Mouse (Mus musculus) forebrain, embryonic 14.5 days (tissue): ENCODE data around the gene Mrpl14. TPM values are rescaled to one million over a fixed set of nuclear protein-coding genes. Genes with fewer than 3 reads are reported as not detected.

Experiments
- ATAC-seq: fragments of 200-750 bp; cut with Nextera tagmentation; 2 replicates; pipeline ENCODE4 v1.8.0; 2017; ENCODE audit warnings: mild to moderate bottlenecking, moderate library complexity
- DNase-seq: peaks from one replicate; pipeline ENCODE4 v3.0.0-alpha.2; 2015; ENCODE audit warnings: low spot score
- H3K27ac ChIP-seq: fragments of 300-500 bp; sonication (generic); 2 replicates; pipeline ENCODE4 v1.5.1; 2014; ENCODE audit warnings: low read depth, mild to moderate bottlenecking, control low read depth, low read length, moderate library complexity
- H3K27me3 ChIP-seq: fragments of 300-500 bp; sonication (generic); replicated peaks from 2 replicates; pipeline ENCODE4 v1.6.1; 2014; ENCODE audit warnings: low read length, control low read depth, mixed read lengths; ENCODE audit not compliant: control insufficient read depth, insufficient read depth
- H3K36me3 ChIP-seq: fragments of 300-500 bp; sonication (generic); 2 replicates; pipeline ENCODE4 v1.6.1; 2014; ENCODE audit warnings: low read length, control low read depth; ENCODE audit not compliant: control insufficient read depth, insufficient read depth
- H3K4me1 ChIP-seq: fragments of 300-500 bp; sonication (generic); 2 replicates; pipeline ENCODE4 v1.6.1; 2014; ENCODE audit warnings: antibody characterized with exemption, low read length, control low read depth; ENCODE audit not compliant: control insufficient read depth, insufficient read depth
- H3K4me2 ChIP-seq: fragments of 300-500 bp; sonication (generic); 2 replicates; pipeline ENCODE4 v1.6.1; 2014; ENCODE audit warnings: mild to moderate bottlenecking, control low read depth, low read length
- H3K4me3 ChIP-seq: fragments of 300-500 bp; sonication (generic); 2 replicates; pipeline ENCODE4 v1.5.1; 2014; ENCODE audit warnings: low read depth, low read length, control low read depth
- H3K9ac ChIP-seq: fragments of 300-500 bp; sonication (generic); 2 replicates; pipeline ENCODE4 v1.6.1; 2014; ENCODE audit warnings: mild to moderate bottlenecking, low read length, control low read depth, moderate library complexity
- H3K9me3 ChIP-seq: fragments of 300-500 bp; sonication (generic); replicated peaks from 2 replicates; pipeline ENCODE4 v1.6.1; 2016; ENCODE audit warnings: low read length, control low read depth, mixed read lengths; ENCODE audit not compliant: control insufficient read depth
- WGBS: fragments of 180-500 bp; shearing (Covaris S2); extraction: QIAGEN DNeasy Blood & Tissue Kit; methylation state at CpG from one replicate; pipeline ENCODE4 v1.1.7; 2014; 5-methylcytosine and 5-hydroxymethylcytosine counted together
- polyA plus RNA-seq: library from polyadenylated mRNA; unstranded; fragments of >200 nt; fragmentation: Nextera tagmentation; extraction: Ambion mirVana; gene quantifications from 2 replicates; pipeline ENCODE4 v1.2.1, GENCODE M21; 2014

The Mrpl14 gene
- polyA plus RNA-seq, 1 experiment from 2014 or later, result 151 TPM

GRCm38 (mm10) chr17:45663106-45663919 lies 22.8 kb upstream of the Mrpl14 start:
- Histone ChIP-seq H3K27me3 (no peaks in the 10 kb centered on the region), H3K4me3 (no peak overlapping the region), H3K9ac (0 out of 2 replicates have a peak overlapping the region, but pooled peaks have one; percentile 22), H3K36me3 (peaks cover 83% of the 10 kb centered on the region), H3K27ac (no peak overlapping the region), H3K9me3 (no peaks in the 10 kb centered on the region), H3K4me2 (peak overlapping the region; percentile 26), H3K4me1 (no peaks in the 10 kb centered on the region)
- DNase-seq (peak; percentile 82), ATAC-seq (peak; percentile 83)
- 25% methylated on average over 27 of the region's 27 CpGs for WGBS

GRCm38 (mm10) chr17:45664608-45665007 lies 21.5 kb upstream of the Mrpl14 start:
- H3K27me3 ChIP-seq, result no peaks in the 10 kb centered on the region
- DNase-seq (no peak), ATAC-seq (no peak)
- no peak overlapping the region for H3K9ac ChIP-seq
- no peak overlapping the region for H3K27ac ChIP-seq
- 93% methylated on average over 13 of the region's 13 CpGs for WGBS
- H3K36me3 ChIP-seq, result peaks cover 94% of the 10 kb centered on the region
- no peaks in the 10 kb centered on the region for H3K4me1 ChIP-seq
- no peaks in the 10 kb centered on the region for H3K9me3 ChIP-seq
- no peak overlapping the region for H3K4me2 ChIP-seq
- no peak overlapping the region for H3K4me3 ChIP-seq

- no peak overlapping the region for H3K4me3 ChIP-seq
- no peak for ATAC-seq
- H3K4me1 ChIP-seq, result no peaks in the 10 kb centered on the region
- H3K27ac ChIP-seq, result no peak overlapping the region
- no peaks in the 10 kb centered on the region for H3K9me3 ChIP-seq
- H3K4me2 ChIP-seq, result no peak overlapping the region
- H3K27me3 ChIP-seq, result no peaks in the 10 kb centered on the region
- 83% methylated on average over 11 of the region's 11 CpGs for WGBS
- H3K9ac ChIP-seq, result no peak overlapping the region
- no peak for DNase-seq
- peaks cover 94% of the 10 kb centered on the region for H3K36me3 ChIP-seq
Observed at GRCm38 (mm10) chr17:45666091-45666490, 20.0 kb upstream of the Mrpl14 start.

GRCm38 (mm10) chr17:45667481-45667880 lies 18.6 kb upstream of the Mrpl14 start:
- ATAC-seq, result no peak
- H3K27ac ChIP-seq, result no peak overlapping the region

DNA sequence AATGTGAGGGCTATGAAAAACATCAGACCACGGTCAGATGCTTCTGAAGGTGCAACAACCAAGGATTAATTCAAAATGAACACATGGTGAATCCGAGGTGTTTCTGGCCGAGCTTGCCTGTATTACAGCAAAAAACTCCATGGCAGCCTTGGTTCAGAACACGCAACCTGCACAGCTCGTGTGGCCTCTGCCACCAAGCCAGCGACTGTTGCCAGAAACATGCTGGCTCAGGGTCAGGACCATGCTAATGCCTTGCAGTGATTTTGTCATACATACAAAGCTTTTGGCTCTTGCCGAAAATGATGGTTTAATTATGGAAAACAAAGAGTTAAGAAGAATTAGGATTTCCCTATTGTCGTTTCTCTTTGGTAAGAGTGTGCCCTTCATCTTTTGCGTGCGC lies 18.1 kb upstream of the Mrpl14 start:
- ATAC-seq (no peak), DNase-seq (no peak)
- Histone ChIP-seq H3K27ac (no peak overlapping the region), H3K9ac (no peak overlapping the region), H3K27me3 (no peaks in the 10 kb centered on the region), H3K36me3 (peaks cover 94% of the 10 kb centered on the region), H3K4me1 (no peaks in the 10 kb centered on the region), H3K9me3 (no peaks in the 10 kb centered on the region), H3K4me3 (no peak overlapping the region), H3K4me2 (no peak overlapping the region)
- WGBS, result 88% methylated on average over 10 of the region's 10 CpGs

More at GRCm38 (mm10) chr17:45667481-45667880, 18.6 kb upstream of the Mrpl14 start:
- H3K36me3 ChIP-seq, result peaks cover 94% of the 10 kb centered on the region
- H3K4me2 ChIP-seq, result no peak overlapping the region
- H3K9me3 ChIP-seq, result no peaks in the 10 kb centered on the region
- DNase-seq, result no peak
- H3K27me3 ChIP-seq, result no peaks in the 10 kb centered on the region
- H3K4me1 ChIP-seq, result no peaks in the 10 kb centered on the region
- no peak overlapping the region for H3K4me3 ChIP-seq
- 91% methylated on average over 10 of the region's 10 CpGs for WGBS
- H3K9ac ChIP-seq, result no peak overlapping the region

DNA sequence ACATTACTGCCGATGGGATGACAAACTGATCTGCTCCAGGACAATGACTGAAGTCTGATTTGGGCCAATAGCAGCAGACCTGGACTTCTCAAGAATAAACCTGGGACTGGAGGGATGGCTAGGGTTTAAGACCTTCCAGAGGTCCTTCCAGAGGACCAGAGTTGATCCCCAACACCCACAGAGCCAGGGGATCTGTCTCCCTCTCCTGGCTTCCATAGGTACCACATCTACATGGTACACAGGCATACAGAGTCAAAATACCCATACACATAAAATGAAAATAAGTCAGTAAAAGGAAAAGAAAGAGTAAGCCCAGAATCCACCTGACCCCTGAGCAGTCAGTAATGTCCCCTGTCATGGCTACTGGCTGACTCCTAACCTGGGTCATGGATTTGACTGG lies 14.3 kb upstream of the Mrpl14 start:
- H3K9me3 ChIP-seq, result no peaks in the 10 kb centered on the region
- H3K4me3 ChIP-seq, result no peak overlapping the region
- no peak for ATAC-seq
- no peaks in the 10 kb centered on the region for H3K4me1 ChIP-seq
- no peaks in the 10 kb centered on the region for H3K27me3 ChIP-seq
- DNase-seq, result no peak
- no peak overlapping the region for H3K27ac ChIP-seq
- H3K4me2 ChIP-seq, result no peak overlapping the region
- peaks cover 93% of the 10 kb centered on the region for H3K36me3 ChIP-seq
- WGBS, result 97% methylated on average over 1 of the region's 1 CpGs
- H3K9ac ChIP-seq, result no peak overlapping the region

- Histone ChIP-seq H3K4me2 (no peak overlapping the region), H3K4me3 (no peak overlapping the region), H3K27ac (no peak overlapping the region), H3K9ac (no peak overlapping the region), H3K27me3 (no peaks in the 10 kb centered on the region), H3K4me1 (no peaks in the 10 kb centered on the region), H3K9me3 (no peaks in the 10 kb centered on the region), H3K36me3 (peaks cover 92% of the 10 kb centered on the region)
- no peak for DNase-seq
- WGBS, result 88% methylated on average over 2 of the region's 2 CpGs
- ATAC-seq, result no peak
Observed at GRCm38 (mm10) chr17:45672598-45672997, 13.5 kb upstream of the Mrpl14 start.

GRCm38 (mm10) chr17:45678106-45678505 lies 8.0 kb upstream of the Mrpl14 start:
- no peak for ATAC-seq
- Histone ChIP-seq H3K36me3 (peaks cover 55% of the 10 kb centered on the region), H3K9me3 (no peaks in the 10 kb centered on the region), H3K4me2 (no peak overlapping the region), H3K27me3 (no peaks in the 10 kb centered on the region), H3K4me3 (no peak overlapping the region), H3K27ac (no peak overlapping the region), H3K4me1 (peaks cover 3% of the 10 kb centered on the region; the same call in 1 of the 2 replicates), H3K9ac (no peak overlapping the region)
- peak; percentile 53 for DNase-seq
- 35% methylated on average over 7 of the region's 7 CpGs for WGBS

DNA sequence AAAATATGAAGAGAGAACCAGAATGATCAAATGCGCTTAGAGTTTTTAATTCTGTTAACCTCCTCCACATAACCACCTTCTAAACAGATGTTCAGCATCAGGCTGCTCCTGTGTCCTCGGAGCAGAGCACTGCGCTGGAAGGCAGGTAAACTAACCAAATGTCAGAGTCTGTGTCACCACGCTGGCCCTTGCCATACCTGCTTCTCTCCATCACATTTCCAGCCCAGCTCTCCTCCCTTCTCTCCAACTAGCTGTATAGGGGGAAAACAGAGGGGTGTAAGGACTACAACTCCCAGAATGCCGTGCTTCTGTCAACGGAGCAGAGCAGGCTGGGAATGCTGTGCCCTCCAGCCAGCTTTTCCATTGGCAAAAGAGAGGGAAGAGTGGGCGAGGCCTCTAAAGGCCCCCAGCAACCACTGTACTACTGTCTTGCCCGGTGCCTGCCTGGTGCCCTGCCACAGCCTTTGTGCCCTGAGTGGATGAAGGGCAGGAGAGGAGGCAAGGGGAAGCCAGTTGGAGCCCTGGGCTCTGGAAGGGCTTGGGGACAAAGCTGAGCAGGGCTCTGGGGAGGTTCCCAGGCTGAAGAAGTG lies 5.6 kb upstream of the Mrpl14 start:
- 55% methylated on average over 8 of the region's 8 CpGs for whole genome bisulfite sequencing
- H3K4me2 ChIP-seq, result peak overlapping the region; percentile 42
- peaks cover 14% of the 10 kb centered on the region for H3K4me1 ChIP-seq
- peak; percentile 82 for ATAC-seq
- H3K9ac ChIP-seq, result peak overlapping the region; percentile 53
- peaks cover 36% of the 10 kb centered on the region for H3K36me3 ChIP-seq
- peak overlapping the region; percentile 14; the same call in 1 of the 2 replicates for H3K4me3 ChIP-seq
- H3K27me3 ChIP-seq, result no peaks in the 10 kb centered on the region
- H3K27ac ChIP-seq, result peak overlapping the region; percentile 73
- peak; percentile 90 for DNase-seq
- H3K9me3 ChIP-seq, result no peaks in the 10 kb centered on the region
